Mouse (Mus musculus): ENCODE measurements around the gene Man1a2. TPM values are rescaled to one million over a fixed set of nuclear protein-coding genes. Genes with fewer than 3 reads are reported as not detected.

Gene Man1a2
- polyA plus RNA-seq, 1 experiment from 2014 or later, result 42.4 TPM

DNA sequence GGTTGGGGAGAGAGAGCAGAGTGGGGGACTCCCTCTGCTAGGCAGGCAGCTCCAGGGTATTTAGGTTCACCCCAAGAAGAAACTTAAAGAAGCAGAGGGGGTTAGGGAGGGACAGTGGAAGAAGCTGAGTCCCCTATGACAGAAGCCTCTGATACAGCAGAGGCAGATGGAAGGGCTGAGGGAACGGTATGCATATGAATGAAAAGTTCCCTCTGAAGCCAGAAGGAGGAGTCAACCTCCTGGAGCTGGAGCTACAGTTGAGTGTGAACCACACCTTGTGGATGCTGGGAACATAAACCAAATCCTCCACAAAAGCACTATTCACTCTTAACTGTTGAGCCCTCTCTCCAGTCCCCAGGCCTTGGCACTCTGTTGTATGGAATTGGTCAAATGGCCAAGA is 163.7 kb downstream of the Man1a2 start:
- Histone ChIP-seq H3K36me3 (no peaks in the 10 kb centered on the region), H3K9me3 (replicated peaks) (no peaks in the 10 kb centered on the region), H3K4me3 (replicated peaks) (no peak overlapping the region), H3K4me2 (no peak overlapping the region), H3K4me1 (no peaks in the 10 kb centered on the region), H3K27ac (replicated peaks) (no peak overlapping the region), H3K27me3 (replicated peaks) (no peaks in the 10 kb centered on the region), H3K9ac (replicated peaks) (no peak overlapping the region)
- no peak for ATAC-seq (ENCODE audit: low FRiP score)
- WGBS, result 52% methylated on average over 1 of the region's 1 CpGs

DNA sequence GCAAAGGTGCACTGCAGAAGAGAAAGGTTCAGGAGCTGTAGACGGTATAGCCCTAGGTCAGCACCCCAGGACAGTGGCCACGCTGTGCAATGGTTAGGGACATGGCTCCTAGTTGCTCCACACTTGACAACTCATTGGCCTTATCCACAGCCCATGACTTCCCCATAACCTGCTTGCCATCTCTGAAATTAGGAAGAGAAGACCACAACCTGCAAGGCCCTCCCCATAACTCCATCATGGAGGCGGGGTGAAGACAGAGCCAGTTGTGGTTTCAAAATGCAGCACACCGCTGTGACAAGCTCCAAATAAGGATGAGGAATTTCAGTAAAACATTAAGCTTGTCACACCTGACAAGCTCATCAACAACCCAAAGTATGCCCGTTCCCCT is 169.6 kb downstream of the Man1a2 start:
- no peak overlapping the region for H3K27ac ChIP-seq (replicated peaks)
- no peaks in the 10 kb centered on the region for H3K36me3 ChIP-seq
- H3K4me1 ChIP-seq, result no peaks in the 10 kb centered on the region
- H3K4me2 ChIP-seq, result no peak overlapping the region
- H3K9me3 ChIP-seq (replicated peaks), result no peaks in the 10 kb centered on the region
- ATAC-seq (ENCODE audit: low FRiP score), result no peak
- WGBS, result 92% methylated on average over 5 of the region's 5 CpGs
- H3K4me3 ChIP-seq (replicated peaks), result no peak overlapping the region
- H3K27me3 ChIP-seq (replicated peaks), result no peaks in the 10 kb centered on the region
- no peak overlapping the region for H3K9ac ChIP-seq (replicated peaks)

DNA sequence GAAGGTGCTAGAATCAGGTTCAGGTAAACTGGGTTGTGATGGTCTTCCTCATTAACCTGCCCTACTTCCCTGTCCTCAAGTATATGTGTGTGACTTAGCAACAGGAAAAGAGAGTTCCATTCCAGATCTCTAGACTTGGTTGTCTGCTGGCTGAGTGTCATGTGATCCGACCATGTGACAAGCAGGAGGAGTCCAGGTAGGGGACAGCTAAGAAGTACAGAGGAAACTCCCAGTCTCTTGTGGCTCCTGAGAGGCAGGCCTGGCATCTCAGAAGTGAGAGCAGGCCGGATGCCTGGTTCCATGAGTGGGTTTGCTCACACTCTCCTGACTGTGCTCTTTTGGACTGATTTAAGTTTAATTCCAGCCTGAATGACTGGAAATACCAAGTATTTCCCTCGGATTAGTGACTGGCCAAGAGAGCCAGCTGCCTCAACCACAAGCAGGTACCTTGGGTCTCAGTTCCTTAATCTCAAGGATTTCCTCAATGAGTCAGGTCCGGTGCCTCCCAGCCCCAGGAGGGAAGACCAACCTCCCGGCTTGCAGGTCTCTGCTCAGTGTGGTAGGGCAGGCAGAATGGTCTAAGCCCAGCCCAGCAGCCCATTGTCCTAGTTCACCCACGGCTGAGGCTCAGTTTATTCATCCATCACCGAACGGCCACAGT is 170.1 kb downstream of the Man1a2 start:
- H3K4me2 ChIP-seq, result no peak overlapping the region
- no peaks in the 10 kb centered on the region for H3K4me1 ChIP-seq
- H3K9ac ChIP-seq (replicated peaks), result no peak overlapping the region
- no peak overlapping the region for H3K4me3 ChIP-seq (replicated peaks)
- H3K27me3 ChIP-seq (replicated peaks), result no peaks in the 10 kb centered on the region
- H3K9me3 ChIP-seq (replicated peaks), result no peaks in the 10 kb centered on the region
- no peak overlapping the region for H3K27ac ChIP-seq (replicated peaks)
- WGBS, result 80% methylated on average over 8 of the region's 8 CpGs
- no peak for ATAC-seq (ENCODE audit: low FRiP score)
- H3K36me3 ChIP-seq, result no peaks in the 10 kb centered on the region

Other genes starting within 250 kb of the Man1a2 start
- 3.0 and 3.7 TPM in 2 replicates for gene Tent5c, start 196.2 kb downstream of the Man1a2 start, polyA plus RNA-seq (2015; fragmentation: Nextera tagmentation; extraction: Ambion mirVana)
- 0.11 TPM in 1 of 2 replicates, not detected in the other for gene Vtcn1, start 140.0 kb upstream of the Man1a2 start, polyA plus RNA-seq (2015; fragmentation: Nextera tagmentation; extraction: Ambion mirVana)
- gene Trim45, start 236.7 kb upstream of the Man1a2 start, polyA plus RNA-seq (2015; fragmentation: Nextera tagmentation; extraction: Ambion mirVana), result 6.5 and 6.8 TPM in 2 replicates

Data from neural tube, embryonic 15.5 days (tissue).